Comparison of ENCODE assay signal across 8 mouse cellular contexts in genomic region chr13:94328063-94328462, GRCm38 (mm10). TPM values are rescaled to one million over a fixed set of nuclear protein-coding genes. Genes with fewer than 3 reads are reported as not detected.
DNase-seq lines count a peak whose midpoint lies in the region; ATAC-seq and TF ChIP-seq lines count a peak whose summit lies in the region.

No protein-coding gene starts in this region.

- WGBS in liver, postnatal 0 days (ENCODE audit: insufficient replicate concordance): 29% methylated on average over 3 of the region's 3 CpGs
- WGBS in midbrain, embryonic 13.5 days: 73% methylated on average over 3 of the region's 3 CpGs

- H3K27ac ChIP-seq in liver, postnatal 0 days (ENCODE audit: low read depth): no peak overlapping the region
- H3K27ac ChIP-seq in midbrain, embryonic 13.5 days: no peak overlapping the region

- no peaks in the 10 kb centered on the region for H3K9me3 ChIP-seq in liver, postnatal 0 days (ENCODE audit: low read length)
- 0 out of 2 replicates have a peak, but pooled peaks cover 7% of the 10 kb centered on the region for H3K9me3 ChIP-seq in midbrain, embryonic 13.5 days

- DNase-seq in heart, adult 11 months: peak; percentile 88
- DNase-seq in heart, postnatal 4 days: no peak
- DNase-seq in adrenal gland, adult 2 months: peak; percentile 83
- no peak for DNase-seq in liver, postnatal 0 days
- DNase-seq in spleen, adult 12 weeks (ENCODE audit: low spot score): no peak

- H3K4me2 ChIP-seq in liver, postnatal 0 days (ENCODE audit: low read depth, low read length): no peak overlapping the region
- no peak overlapping the region for H3K4me2 ChIP-seq in midbrain, embryonic 13.5 days (replicated peaks)

- TF ChIP-seq CTCF in liver, postnatal 0 days (IDR thresholded peaks at IDR 0.05; ENCODE audit: low read depth): no peak

- TF ChIP-seq EP300 in liver, postnatal 0 days (IDR thresholded peaks at IDR 0.05; ENCODE audit: low read depth): peak; percentile 54; the same call in 1 of the 2 replicates

- H3K9ac ChIP-seq in liver, postnatal 0 days (replicated peaks): no peak overlapping the region
- no peak overlapping the region for H3K9ac ChIP-seq in midbrain, embryonic 13.5 days (replicated peaks)

- no peak overlapping the region for H3K4me3 ChIP-seq in liver, postnatal 0 days (ENCODE audit: low read depth, low read length)
- H3K4me3 ChIP-seq in midbrain, embryonic 13.5 days (replicated peaks): no peak overlapping the region

- H3K27me3 ChIP-seq in liver, postnatal 0 days (ENCODE audit: insufficient read depth, low read length): no peaks in the 10 kb centered on the region
- no peaks in the 10 kb centered on the region for H3K27me3 ChIP-seq in midbrain, embryonic 13.5 days

- H3K4me1 ChIP-seq in liver, postnatal 0 days (ENCODE audit: insufficient read depth): no peaks in the 10 kb centered on the region
- H3K4me1 ChIP-seq in midbrain, embryonic 13.5 days (replicated peaks): no peaks in the 10 kb centered on the region

- no peaks in the 10 kb centered on the region for H3K36me3 ChIP-seq in liver, postnatal 0 days (replicated peaks; ENCODE audit: insufficient read depth, low read length)
- H3K36me3 ChIP-seq in midbrain, embryonic 13.5 days: no peaks in the 10 kb centered on the region

- peak; percentile 76 for ATAC-seq in inflammation-experienced regulatory T-cells, adult 6 months
- ATAC-seq in liver, postnatal 0 days: peak; percentile 61
- ATAC-seq in midbrain, embryonic 13.5 days: no peak
- ATAC-seq in frontal cortex, adult (ENCODE audit: low TSS enrichment): no peak

RNA-seq across cellular contexts. Expression of gene Ap3b1, which starts 30.7 kb away (rescaled TPM):
- total RNA-seq in heart, postnatal 4 days (2021): 10 to 100 TPM; 29.4 to 31.8 TPM
- total RNA-seq in adrenal gland, adult 2 months (2021): 10 to 100 TPM; 40.5 to 55.6 TPM
- 8.7 and 11.5 TPM in 2 replicates for polyA plus RNA-seq in adrenal gland, adult 2 months (2012; rRNA removed)
- 10 to 100 TPM; 36.2 to 40.6 (median 39.9) TPM for polyA plus RNA-seq in inflammation-experienced regulatory T-cells, adult 6 months (2017; shearing (Covaris generic))
- polyA plus RNA-seq in liver, postnatal 0 days (2015; fragmentation: Nextera tagmentation; extraction: Ambion mirVana): 15.1 and 15.3 TPM in 2 replicates
- 28.1 and 29.8 TPM in 2 replicates for polyA plus RNA-seq in midbrain, embryonic 13.5 days (2015; fragmentation: Nextera tagmentation; extraction: Ambion mirVana)

RNA-seq across cellular contexts. Expression of gene Scamp1, which starts 42.4 kb away (rescaled TPM):
- 10 to 100 TPM; 32.9 to 37.3 TPM for total RNA-seq in heart, postnatal 4 days (2021)
- total RNA-seq in adrenal gland, adult 2 months (2021): 10 to 100 TPM; 59.4 to 75.8 TPM
- 15.0 and 18.2 TPM in 2 replicates for polyA plus RNA-seq in adrenal gland, adult 2 months (2012; rRNA removed)
- 1 to 10 TPM; 1.1 to 2.8 (median 2.7) TPM for polyA plus RNA-seq in inflammation-experienced regulatory T-cells, adult 6 months (2017; shearing (Covaris generic))
- polyA plus RNA-seq in liver, postnatal 0 days (2015; fragmentation: Nextera tagmentation; extraction: Ambion mirVana): 12.0 and 13.8 TPM in 2 replicates
- 121 and 129 TPM in 2 replicates for polyA plus RNA-seq in midbrain, embryonic 13.5 days (2015; fragmentation: Nextera tagmentation; extraction: Ambion mirVana)

Comparison
In these comparisons a context has a peak if more than half of its experiments do, and no peak if none do; other contexts are left out.
1. DNase-seq: peak in heart, adult 11 months (single experiment) and adrenal gland, adult 2 months (single experiment); none in heart, postnatal 4 days (single experiment), liver, postnatal 0 days (single experiment) and spleen, adult 12 weeks (single experiment).
2. ATAC-seq: peak in inflammation-experienced regulatory T-cells, adult 6 months (single experiment) and liver, postnatal 0 days (single experiment); none in midbrain, embryonic 13.5 days (single experiment) and frontal cortex, adult (single experiment).